In the genomic region with DNA sequence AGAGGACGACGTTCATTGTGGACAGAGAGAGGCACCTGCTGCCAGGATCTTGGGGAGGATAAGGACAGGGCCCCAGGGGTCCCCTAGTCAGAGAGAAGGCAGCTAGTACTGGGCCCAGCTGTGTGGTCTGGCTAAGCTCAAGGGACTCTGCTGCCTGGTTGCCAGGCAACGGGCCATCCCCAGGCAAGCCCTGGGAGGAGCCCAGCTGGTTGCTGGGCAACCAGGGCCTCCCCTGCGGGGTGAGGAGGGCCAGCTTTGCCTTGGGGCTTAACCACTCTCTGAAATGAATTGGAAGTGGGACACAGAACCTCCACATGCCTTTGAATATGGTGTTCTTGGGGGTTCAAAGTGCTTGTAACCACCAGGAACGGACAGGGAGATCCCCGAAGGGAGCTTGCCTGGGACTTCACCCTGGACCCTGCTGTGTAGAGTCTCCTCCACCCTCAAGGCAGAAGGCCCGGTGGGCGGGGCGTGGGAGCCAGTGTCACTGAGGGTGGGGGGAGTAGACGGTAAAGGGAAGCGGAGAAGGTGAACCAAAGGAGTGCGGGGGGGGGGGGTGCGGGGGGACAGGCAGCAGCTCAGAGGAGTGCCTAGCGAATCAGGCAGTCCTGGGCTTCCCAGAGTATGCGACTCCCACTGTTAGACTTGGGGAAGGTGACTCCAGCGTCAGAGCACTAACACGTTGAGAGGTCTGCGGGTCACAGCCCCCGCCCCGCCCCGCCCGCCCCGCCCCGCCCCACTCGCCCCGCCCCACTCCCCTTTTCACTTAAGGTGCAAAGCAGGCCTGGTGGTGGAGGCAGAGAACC, we compare ENCODE assay signal across 8 mouse cellular contexts. TPM values are rescaled to one million over a fixed set of nuclear protein-coding genes. Genes with fewer than 3 reads are reported as not detected.
DNase-seq lines count a peak whose midpoint lies in the region; ATAC-seq and TF ChIP-seq lines count a peak whose summit lies in the region.

A gene (minus strand): TSS at position 149 of the 806 bp plus-strand sequence.

- ATAC-seq in embryonic facial prominence, embryonic 12.5 days (ENCODE audit: insufficient number of reproducible peaks, insufficient read depth, low FRiP score, low TSS enrichment) = peak; percentile 72
- ATAC-seq in hindbrain, embryonic 11.5 days (ENCODE audit: low FRiP score) = peak; percentile 90
- ATAC-seq in midbrain, embryonic 13.5 days = peak; percentile 88
- ATAC-seq in monocyte, adult 5-6 weeks (replicated peaks; ENCODE audit: insufficient number of reproducible peaks, low FRiP score, low TSS enrichment, poor library complexity, severe bottlenecking) = no peak

- H3K27ac ChIP-seq in CH12.LX (ENCODE audit: insufficient read depth, low read depth) = no peak within 1 kb of the TSS
- peak within 1 kb of the TSS; percentile 58 for H3K27ac ChIP-seq in embryonic facial prominence, embryonic 12.5 days
- peak within 1 kb of the TSS; percentile 91 for H3K27ac ChIP-seq in hindbrain, embryonic 11.5 days (ENCODE audit: low read depth, low read length)
- H3K27ac ChIP-seq in limb, embryonic 10.5 days = peak within 1 kb of the TSS; percentile 84
- H3K27ac ChIP-seq in midbrain, embryonic 13.5 days = peak within 1 kb of the TSS; percentile 93

- WGBS in embryonic facial prominence, embryonic 12.5 days = 0% methylated on average over 23 of the region's 26 CpGs
- WGBS in hindbrain, embryonic 11.5 days = under 1% methylated on average over 24 of the region's 26 CpGs
- WGBS in limb, embryonic 10.5 days = under 1% methylated on average over 26 of the region's 26 CpGs
- WGBS in midbrain, embryonic 13.5 days = 0% methylated on average over 22 of the region's 26 CpGs

- TF ChIP-seq CTCF in CH12.LX (conservative IDR thresholded peaks at IDR 0.05 in 1 of 2, IDR thresholded peaks at IDR 0.05 in 1 of 2; ENCODE audit: low read depth in 2 of 2, low read length in 2 of 2) = no peak

- no peak within 1 kb of the TSS for H3K9ac ChIP-seq in CH12.LX (ENCODE audit: insufficient read depth, low read depth)
- 0 out of 2 replicates have a peak within 1 kb of the TSS, but pooled peaks have one; percentile 30 for H3K9ac ChIP-seq in embryonic facial prominence, embryonic 12.5 days
- H3K9ac ChIP-seq in hindbrain, embryonic 11.5 days (ENCODE audit: low read depth, low read length) = no peak within 1 kb of the TSS
- H3K9ac ChIP-seq in midbrain, embryonic 13.5 days (replicated peaks) = peak within 1 kb of the TSS; percentile 58

- TF ChIP-seq EP300 in CH12.LX (IDR thresholded peaks at IDR 0.05; ENCODE audit: low read length) = no peak

- no peaks in the 10 kb centered on the region for H3K36me3 ChIP-seq in CH12.LX (replicated peaks in 1 of 2; ENCODE audit: control insufficient read depth in 1 of 2, insufficient read depth in 1 of 2, low read length in 1 of 2)
- H3K36me3 ChIP-seq in embryonic facial prominence, embryonic 12.5 days = no peaks in the 10 kb centered on the region
- no peaks in the 10 kb centered on the region for H3K36me3 ChIP-seq in hindbrain, embryonic 11.5 days (ENCODE audit: control insufficient read depth, insufficient read depth, low read length)
- no peaks in the 10 kb centered on the region for H3K36me3 ChIP-seq in limb, embryonic 10.5 days
- no peaks in the 10 kb centered on the region for H3K36me3 ChIP-seq in midbrain, embryonic 13.5 days

- DNase-seq in 3134 (ENCODE audit: extremely low read depth, insufficient read length, low spot score) (peak; percentile 45), CH12.LX (ENCODE audit: extremely low read depth) (peak; percentile 87)
- peak; percentile 95 for DNase-seq in hindbrain, embryonic 11.5 days (ENCODE audit: low spot score)
- DNase-seq in limb, embryonic 10.5 days (ENCODE audit: low spot score) = peak; percentile 89
- peak; percentile 20 to 29 for DNase-seq in spleen, postnatal 14 days (ENCODE audit: low spot score in 2 of 2)

- no peak for TF ChIP-seq POLR2A in CH12.LX (IDR thresholded peaks at IDR 0.05; ENCODE audit: low read depth, low read length)

- peak within 1 kb of the TSS; percentile 66 for H3K4me2 ChIP-seq in CH12.LX (ENCODE audit: insufficient read depth, low read depth, poor library complexity, severe bottlenecking)
- peak within 1 kb of the TSS; percentile 52 for H3K4me2 ChIP-seq in embryonic facial prominence, embryonic 12.5 days (replicated peaks)
- H3K4me2 ChIP-seq in hindbrain, embryonic 11.5 days (replicated peaks; ENCODE audit: low read depth, low read length) = peak within 1 kb of the TSS; percentile 46
- H3K4me2 ChIP-seq in midbrain, embryonic 13.5 days (replicated peaks) = peak within 1 kb of the TSS; percentile 55

- in situ Hi-C loops in CH12.LX (cut with MboI; ENCODE audit: low pct_ligation_motif_present, low pct_unique_long_range_greater_than_20kb, low sequenced_read_pairs) = no loop called here

- H3K4me1 ChIP-seq in CH12.LX (ENCODE audit: control insufficient read depth in 1 of 2, insufficient read depth in 2 of 2) = peaks cover 12 to 48% of the 10 kb centered on the region in 2 experiments
- H3K4me1 ChIP-seq in embryonic facial prominence, embryonic 12.5 days = peaks cover 39% of the 10 kb centered on the region
- peaks cover 28% of the 10 kb centered on the region for H3K4me1 ChIP-seq in hindbrain, embryonic 11.5 days (replicated peaks; ENCODE audit: control insufficient read depth, insufficient read depth, low read length)
- H3K4me1 ChIP-seq in limb, embryonic 10.5 days = peaks cover 55% of the 10 kb centered on the region
- peaks cover 46% of the 10 kb centered on the region for H3K4me1 ChIP-seq in midbrain, embryonic 13.5 days (replicated peaks)

- H3K9me3 ChIP-seq in CH12.LX (replicated peaks; ENCODE audit: low read length) = peaks cover 4% of the 10 kb centered on the region
- H3K9me3 ChIP-seq in embryonic facial prominence, embryonic 12.5 days = no peaks in the 10 kb centered on the region
- H3K9me3 ChIP-seq in hindbrain, embryonic 11.5 days (ENCODE audit: control insufficient read depth, low read length) = no peaks in the 10 kb centered on the region
- H3K9me3 ChIP-seq in limb, embryonic 10.5 days (replicated peaks) = no peaks in the 10 kb centered on the region
- no peaks in the 10 kb centered on the region for H3K9me3 ChIP-seq in midbrain, embryonic 13.5 days

- no peaks in the 10 kb centered on the region for H3K79me2 ChIP-seq in CH12.LX (replicated peaks; ENCODE audit: control insufficient read depth, extremely low read depth, insufficient read depth, poor library complexity, severe bottlenecking)

- no peak for TF ChIP-seq RAD21 in CH12.LX (IDR thresholded peaks at IDR 0.05; ENCODE audit: low read depth, low read length)

- no peak within 1 kb of the TSS for H3K4me3 ChIP-seq in CH12.LX (replicated peaks in 1 of 3; ENCODE audit: low read depth in 2 of 3, low read length in 2 of 3, poor library complexity in 1 of 3)
- 0 out of 2 replicates have a peak within 1 kb of the TSS, but pooled peaks have one; percentile 6 for H3K4me3 ChIP-seq in embryonic facial prominence, embryonic 12.5 days
- peak within 1 kb of the TSS; percentile 15; the same call in 1 of the 2 replicates for H3K4me3 ChIP-seq in hindbrain, embryonic 11.5 days (ENCODE audit: low read depth, low read length)
- H3K4me3 ChIP-seq in limb, embryonic 10.5 days = peak within 1 kb of the TSS; percentile 49
- peak within 1 kb of the TSS; percentile 17; the same call in 1 of the 2 replicates for H3K4me3 ChIP-seq in midbrain, embryonic 13.5 days (replicated peaks)

- dilution Hi-C loops in CH12.LX (cut with MboI; ENCODE audit: extremely low pct_ligation_motif_present, extremely low pct_unique_long_range_greater_than_20kb, low sequenced_read_pairs) = no loop called here

- peaks cover 46% of the 10 kb centered on the region for H3K27me3 ChIP-seq in CH12.LX (replicated peaks)
- peaks cover 33% of the 10 kb centered on the region for H3K27me3 ChIP-seq in embryonic facial prominence, embryonic 12.5 days
- peaks cover 11% of the 10 kb centered on the region for H3K27me3 ChIP-seq in hindbrain, embryonic 11.5 days (ENCODE audit: control insufficient read depth, insufficient read depth, low read length)
- peaks cover 62% of the 10 kb centered on the region for H3K27me3 ChIP-seq in limb, embryonic 10.5 days (ENCODE audit: low read depth, poor library complexity, severe bottlenecking)
- peaks cover 33% of the 10 kb centered on the region for H3K27me3 ChIP-seq in midbrain, embryonic 13.5 days

TF ChIP-seq in CH12.LX, 34 proteins besides CTCF, POLR2A, EP300 and RAD21:
- TF ChIP-seq SMC3 (IDR thresholded peaks at IDR 0.05; ENCODE audit: low read depth, low read length) (no peak), UBTF (IDR thresholded peaks at IDR 0.05; ENCODE audit: low read depth, low read length) (no peak), MXI1 (IDR thresholded peaks at IDR 0.05; ENCODE audit: low read depth, low read length) (peak; percentile 77), TCF12 (IDR thresholded peaks at IDR 0.05; ENCODE audit: low read depth, low read length) (peak; percentile 26; the same call in 1 of the 2 replicates), SIN3A (IDR thresholded peaks at IDR 0.05; ENCODE audit: low read length) (peak; percentile 74)

RNA-seq across cellular contexts. Expression of the gene that starts here (rescaled TPM):
- total RNA-seq in CH12.LX (2012; rRNA removed) (not detected in 2 replicates), CH12.LX (2014; rRNA removed) (not detected in 2 replicates)
- polyA plus RNA-seq in CH12.LX (2012; ENCODE audit: insufficient read length, low read depth) = not detected in 2 replicates
- 0.70 and 1.7 TPM in 2 replicates for polyA plus RNA-seq in embryonic facial prominence, embryonic 12.5 days (2016; fragmentation: Nextera tagmentation; extraction: Ambion mirVana)
- 2.1 and 2.7 TPM in 2 replicates for polyA plus RNA-seq in hindbrain, embryonic 11.5 days (2014; fragmentation: Nextera tagmentation; extraction: Ambion mirVana)
- 0.16 TPM in 1 of 2 replicates, not detected in the other for polyA plus RNA-seq in limb, embryonic 10.5 days (2016; fragmentation: Nextera tagmentation; extraction: Ambion mirVana)
- 2.3 and 2.4 TPM in 2 replicates for polyA plus RNA-seq in midbrain, embryonic 13.5 days (2015; fragmentation: Nextera tagmentation; extraction: Ambion mirVana)
- total RNA-seq in monocyte, adult 5-6 weeks (2017) = not detected in 3 replicates

Comparison
In these comparisons a context has a peak if more than half of its experiments do, and no peak if none do; other contexts are left out.
1. Peak in DNase-seq and H3K4me2 ChIP-seq in CH12.LX; RNA of the gene not detected or under 1 TPM.
2. Peak in DNase-seq, H3K4me3 ChIP-seq and H3K27ac ChIP-seq in limb, embryonic 10.5 days; RNA of the gene not detected or under 1 TPM.
3. DNase-seq: peak in every context shown above with its lines; median percentile 95 in hindbrain, embryonic 11.5 days; 89 in limb, embryonic 10.5 days; 87 in CH12.LX; 45 in 3134; 24 in spleen, postnatal 14 days.
4. H3K4me3 ChIP-seq: peak in embryonic facial prominence, embryonic 12.5 days (single experiment), hindbrain, embryonic 11.5 days (single experiment) and midbrain, embryonic 13.5 days (single experiment); none in CH12.LX (0 of 3).
5. H3K9ac ChIP-seq: peak in embryonic facial prominence, embryonic 12.5 days (single experiment) and midbrain, embryonic 13.5 days (single experiment); none in CH12.LX (single experiment) and hindbrain, embryonic 11.5 days (single experiment).
6. Peak in every context shown above with its lines, with median percentiles within 50 percentile points of each other: H3K4me2 ChIP-seq.